Mouse (Mus musculus): ENCODE data around the gene Nup214. TPM values are rescaled to one million over a fixed set of nuclear protein-coding genes. Genes with fewer than 3 reads are reported as not detected.
A peak's percentile ranks its signal among the peaks of the same experiment; 100 is the strongest.

The Nup214 gene
- total and polyA plus RNA-seq, 3 experiments = 18.5 to 28.6 (median 27.5) TPM

DNA sequence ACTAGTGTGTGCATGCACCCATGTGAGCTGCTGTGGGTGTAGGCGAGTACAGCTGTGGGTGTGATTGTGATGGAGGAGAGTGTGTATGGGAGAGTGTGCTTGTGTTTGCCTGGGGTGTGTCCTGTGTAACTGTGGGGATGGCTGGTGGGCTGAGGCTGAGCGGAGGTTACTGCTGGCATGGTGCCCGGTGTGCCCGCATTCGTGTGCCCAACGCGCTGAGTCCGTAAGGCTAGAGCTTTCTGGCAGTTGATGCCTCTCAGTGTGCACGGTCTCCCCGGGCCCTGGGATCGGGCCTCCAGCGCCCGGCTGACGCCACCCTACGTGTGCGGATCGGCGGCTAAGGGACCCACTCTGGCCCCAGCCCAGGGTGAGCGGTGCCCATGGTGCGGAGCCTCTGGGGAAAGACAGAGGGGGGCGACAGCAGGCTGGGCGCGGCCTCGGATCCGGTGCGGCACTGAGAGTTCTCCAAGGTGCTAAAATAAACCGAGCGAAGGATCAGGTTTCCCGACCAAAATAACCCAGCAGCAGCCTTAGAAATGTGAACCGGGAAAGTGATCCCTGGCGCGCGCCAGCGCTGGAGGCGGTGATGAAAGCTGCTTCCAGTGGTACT, 114.2 kb downstream of the Nup214 start:
- H3K27me3 ChIP-seq (ENCODE audit: control insufficient read depth, insufficient read depth, low read length) = no peaks in the 10 kb centered on the region
- H3K36me3 ChIP-seq (ENCODE audit: control insufficient read depth, insufficient read depth, low read length) = no peaks in the 10 kb centered on the region
- DNase-seq = peak; percentile 58 to 73
- intact Hi-C loops (cut with DNase I) = no loop called here
- peak overlapping the region; percentile 75 for H3K27ac ChIP-seq
- TF ChIP-seq CTCF (IDR thresholded peaks at IDR 0.05) = peak; percentile 8; the same call in 1 of the 2 replicates
- TF ChIP-seq POLR2A (IDR thresholded peaks at IDR 0.05; ENCODE audit: insufficient read depth, low read depth, low read length) = peak; percentile 12; the same call in 1 of the 2 replicates
- TF ChIP-seq EP300 (IDR thresholded peaks at IDR 0.05; ENCODE audit: insufficient read depth, low read depth, low read length) = no peak
- peak overlapping the region; percentile 36 for H3K4me3 ChIP-seq
- WGBS = 7% methylated on average over 35 of the region's 35 CpGs
- no peaks in the 10 kb centered on the region for H3K79me2 ChIP-seq (replicated peaks; ENCODE audit: control insufficient read depth, insufficient read depth, low read length)
- H3K4me1 ChIP-seq (ENCODE audit: control insufficient read depth, insufficient read depth, low read length) = peaks cover 2% of the 10 kb centered on the region; the same call in 1 of the 2 replicates
- H3K9ac ChIP-seq (ENCODE audit: low read depth, low read length) = peak overlapping the region; percentile 41

DNA sequence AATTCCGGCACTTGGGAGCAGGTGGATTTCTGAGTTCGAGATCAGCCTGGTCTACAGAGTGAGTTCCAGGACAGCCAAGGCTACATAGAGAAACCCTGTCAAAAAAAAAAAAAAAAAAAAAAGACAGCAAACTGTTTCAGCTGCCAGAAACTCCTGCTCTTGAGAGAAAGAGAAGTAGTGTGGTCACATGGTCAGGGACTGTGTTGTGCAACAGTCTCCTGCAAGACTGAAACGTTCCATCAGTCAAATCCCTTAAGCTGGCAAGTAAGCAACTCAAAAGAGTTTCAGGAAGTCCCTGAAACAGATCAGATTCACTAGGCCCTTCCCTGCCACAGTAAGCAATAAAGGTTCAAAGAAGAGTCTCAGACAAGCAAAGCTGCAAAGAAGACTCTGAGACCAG, 115.4 kb downstream of the Nup214 start:
- DNase-seq = peak in 1 of 2 experiments; percentile 36
- intact Hi-C loops (cut with DNase I) = no loop called here

DNA sequence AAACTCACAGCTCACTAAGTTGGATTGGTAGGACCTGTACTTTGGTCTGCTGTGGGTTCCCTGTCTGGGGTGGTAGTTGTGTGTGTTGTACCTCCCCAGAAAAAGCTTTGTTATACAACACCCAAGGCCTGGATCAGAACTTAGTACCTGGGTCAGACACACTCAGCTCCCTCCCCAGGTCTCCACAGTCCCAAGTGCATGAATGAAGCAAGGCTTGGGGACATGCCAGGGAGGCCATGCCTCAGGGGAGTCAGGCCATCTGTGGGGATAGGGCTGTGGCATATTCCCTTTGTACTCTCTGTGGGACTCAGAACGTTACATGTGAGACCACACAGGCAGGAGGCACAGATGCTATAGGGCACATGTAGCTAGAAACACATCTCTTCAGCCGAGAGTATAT, 115.9 kb downstream of the Nup214 start:
- no peaks in the 10 kb centered on the region for H3K27me3 ChIP-seq (ENCODE audit: control insufficient read depth, insufficient read depth, low read length)
- TF ChIP-seq EP300 (IDR thresholded peaks at IDR 0.05; ENCODE audit: insufficient read depth, low read depth, low read length) = no peak
- no peak for TF ChIP-seq CTCF (IDR thresholded peaks at IDR 0.05)
- TF ChIP-seq POLR2A (IDR thresholded peaks at IDR 0.05; ENCODE audit: insufficient read depth, low read depth, low read length) = no peak
- no peak for DNase-seq
- WGBS = 89% methylated on average over 2 of the region's 2 CpGs
- intact Hi-C loops (cut with DNase I) = no loop called here
- no peak overlapping the region for H3K4me3 ChIP-seq
- no peak overlapping the region; the same call in 1 of the 2 replicates for H3K27ac ChIP-seq
- H3K79me2 ChIP-seq (replicated peaks; ENCODE audit: control insufficient read depth, insufficient read depth, low read length) = no peaks in the 10 kb centered on the region
- no peaks in the 10 kb centered on the region for H3K36me3 ChIP-seq (ENCODE audit: control insufficient read depth, insufficient read depth, low read length)
- peaks cover 3% of the 10 kb centered on the region for H3K4me1 ChIP-seq (ENCODE audit: control insufficient read depth, insufficient read depth, low read length)
- no peak overlapping the region for H3K9ac ChIP-seq (ENCODE audit: low read depth, low read length)

More for the DNA sequence above, 115.4 kb downstream of the Nup214 start:
- Histone ChIP-seq H3K27ac (peak overlapping the region; percentile 75), H3K27me3 (ENCODE audit: control insufficient read depth, insufficient read depth, low read length) (no peaks in the 10 kb centered on the region), H3K9ac (ENCODE audit: low read depth, low read length) (no peak overlapping the region), H3K4me1 (ENCODE audit: control insufficient read depth, insufficient read depth, low read length) (peaks cover 2% of the 10 kb centered on the region; the same call in 1 of the 2 replicates), H3K36me3 (ENCODE audit: control insufficient read depth, insufficient read depth, low read length) (no peaks in the 10 kb centered on the region), H3K79me2 (replicated peaks; ENCODE audit: control insufficient read depth, insufficient read depth, low read length) (no peaks in the 10 kb centered on the region), H3K4me3 (no peak overlapping the region)
- WGBS = 59% methylated on average over 3 of the region's 3 CpGs
- TF ChIP-seq CTCF (IDR thresholded peaks at IDR 0.05) (no peak), POLR2A (IDR thresholded peaks at IDR 0.05; ENCODE audit: insufficient read depth, low read depth, low read length) (no peak), EP300 (IDR thresholded peaks at IDR 0.05; ENCODE audit: insufficient read depth, low read depth, low read length) (no peak)

DNA sequence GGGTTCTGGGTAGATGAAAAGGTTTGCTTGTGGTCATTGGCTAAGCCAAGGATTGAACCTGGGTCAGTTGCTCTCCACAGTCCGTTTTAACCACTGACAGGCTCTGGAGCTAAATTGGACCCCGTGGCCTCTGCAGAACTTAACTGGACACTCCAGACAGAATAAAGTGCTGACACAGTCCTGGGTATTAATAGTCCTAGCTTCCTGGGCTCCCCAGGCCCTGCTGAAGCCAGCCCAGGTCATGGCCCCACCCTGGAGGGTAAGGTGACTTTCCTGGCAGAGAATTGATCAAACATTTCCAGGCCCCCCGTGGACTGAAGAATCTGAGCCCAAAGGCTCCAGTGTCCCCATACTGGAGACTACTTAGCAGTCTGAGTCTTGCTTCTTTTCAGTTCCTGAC, 117.7 kb downstream of the Nup214 start:
- peaks cover 6% of the 10 kb centered on the region for H3K4me1 ChIP-seq (ENCODE audit: control insufficient read depth, insufficient read depth, low read length)
- 45% methylated on average over 3 of the region's 3 CpGs for WGBS
- no peak overlapping the region for H3K4me3 ChIP-seq
- H3K79me2 ChIP-seq (replicated peaks; ENCODE audit: control insufficient read depth, insufficient read depth, low read length) = no peaks in the 10 kb centered on the region
- H3K9ac ChIP-seq (ENCODE audit: low read depth, low read length) = no peak overlapping the region
- no peaks in the 10 kb centered on the region; the same call in 1 of the 2 replicates for H3K36me3 ChIP-seq (ENCODE audit: control insufficient read depth, insufficient read depth, low read length)
- no peak for TF ChIP-seq POLR2A (IDR thresholded peaks at IDR 0.05; ENCODE audit: insufficient read depth, low read depth, low read length)
- no peak for TF ChIP-seq CTCF (IDR thresholded peaks at IDR 0.05)
- no peak for TF ChIP-seq EP300 (IDR thresholded peaks at IDR 0.05; ENCODE audit: insufficient read depth, low read depth, low read length)
- H3K27ac ChIP-seq = peak overlapping the region; percentile 39
- intact Hi-C loops (cut with DNase I) = no loop called here
- DNase-seq = no peak
- H3K27me3 ChIP-seq (ENCODE audit: control insufficient read depth, insufficient read depth, low read length) = no peaks in the 10 kb centered on the region

DNA sequence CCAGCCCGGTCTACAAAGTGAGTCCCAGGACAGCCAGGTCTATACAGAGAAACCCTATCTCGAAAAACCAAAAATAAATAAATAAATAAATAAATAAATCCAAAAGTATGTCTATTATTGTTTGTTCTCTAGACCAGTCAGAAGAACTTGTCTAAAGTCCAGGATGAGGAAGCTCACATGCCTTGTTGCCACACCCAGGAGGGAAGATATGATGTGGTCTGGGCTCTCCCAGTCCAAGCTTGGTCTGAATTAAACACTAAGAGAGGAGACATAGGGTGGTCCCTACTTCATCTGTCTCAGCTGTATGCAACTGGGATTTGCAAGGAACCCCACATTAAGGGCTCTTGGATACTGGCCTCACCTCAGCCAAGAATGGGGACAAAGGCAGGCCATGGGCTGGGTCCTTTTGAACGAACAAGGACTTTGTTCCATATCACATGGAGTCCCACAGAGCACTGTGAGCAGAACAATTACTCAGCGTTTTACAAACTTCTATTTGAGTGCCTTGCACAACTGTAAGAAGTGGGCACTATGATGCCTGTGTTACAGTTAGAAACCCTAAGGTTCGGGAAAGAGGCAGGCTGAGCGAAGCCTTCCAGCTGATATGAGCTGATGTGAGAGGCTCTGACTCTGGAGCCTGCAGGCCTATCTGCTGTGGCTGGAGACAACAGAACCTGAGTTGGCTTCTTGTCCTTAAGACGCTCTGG, 119.9 kb downstream of the Nup214 start:
- no peak for DNase-seq
- 85% methylated on average over 7 of the region's 7 CpGs for WGBS

More for the DNA sequence above, 119.9 kb downstream of the Nup214 start:
- H3K36me3 ChIP-seq (ENCODE audit: control insufficient read depth, insufficient read depth, low read length) = no peaks in the 10 kb centered on the region; the same call in 1 of the 2 replicates
- TF ChIP-seq EP300 (IDR thresholded peaks at IDR 0.05; ENCODE audit: insufficient read depth, low read depth, low read length) (no peak), CTCF (IDR thresholded peaks at IDR 0.05) (no peak), POLR2A (IDR thresholded peaks at IDR 0.05; ENCODE audit: insufficient read depth, low read depth, low read length) (no peak)
- H3K27ac ChIP-seq = no peak overlapping the region
- H3K4me3 ChIP-seq = no peak overlapping the region
- H3K4me1 ChIP-seq (ENCODE audit: control insufficient read depth, insufficient read depth, low read length) = peaks cover 4% of the 10 kb centered on the region
- intact Hi-C loops (cut with DNase I) = no loop called here
- no peaks in the 10 kb centered on the region for H3K27me3 ChIP-seq (ENCODE audit: control insufficient read depth, insufficient read depth, low read length)
- no peaks in the 10 kb centered on the region for H3K79me2 ChIP-seq (replicated peaks; ENCODE audit: control insufficient read depth, insufficient read depth, low read length)
- H3K9ac ChIP-seq (ENCODE audit: low read depth, low read length) = no peak overlapping the region

All from heart, adult 2 months (tissue).